Mouse (Mus musculus) cerebellum, adult 2 months (tissue): Measurements from ENCODE around the gene 9130019O22Rik. TPM values are rescaled to one million over a fixed set of nuclear protein-coding genes. Genes with fewer than 3 reads are reported as not detected.
"Not testable (repeated sequence)": the region's sequence is repeated elsewhere in the genome, so short reads cannot be mapped to it uniquely, and the experiment has no call there.

Source experiments
- DNase-seq, 2 experiments: peaks; one replicate each; pipeline ENCODE4 v3.0.0; 2021
- H3K27ac ChIP-seq: fragments of 200-500 bp; 2 replicates; pipeline ENCODE4 v1.5.1; 2012; ENCODE audit warnings: low read length, control low read depth, inconsistent platforms; ENCODE audit not compliant: insufficient read depth
- H3K27me3 ChIP-seq: fragments of 200-500 bp; 2 replicates; pipeline ENCODE4 v1.6.1; 2012; ENCODE audit warnings: inconsistent platforms, mild to moderate bottlenecking, low read length, moderate library complexity; ENCODE audit not compliant: control insufficient read depth, insufficient read depth
- H3K4me1 ChIP-seq: fragments of 200-500 bp; 2 replicates; pipeline ENCODE4 v1.6.1; 2011; ENCODE audit warnings: low read length; ENCODE audit not compliant: control insufficient read depth, insufficient read depth
- H3K4me3 ChIP-seq: fragments of 200-500 bp; replicated peaks from 2 replicates; pipeline ENCODE3; 2011; ENCODE audit warnings: mild to moderate bottlenecking, low read depth, low read length, control low read depth; ENCODE audit not compliant: insufficient read depth
- CTCF ChIP-seq: fragments of 200-500 bp; IDR thresholded peaks from 2 replicates; pipeline ENCODE4 v1.5.1; 2011; ENCODE audit warnings: low read depth, mild to moderate bottlenecking, control low read depth, low read length, moderate library complexity, borderline replicate concordance; ENCODE audit not compliant: insufficient read depth
- POLR2A ChIP-seq: fragments of 200-500 bp; IDR thresholded peaks from 2 replicates; pipeline ENCODE4 v1.6.1; 2011; ENCODE audit warnings: low read length, control low read depth, borderline replicate concordance; ENCODE audit not compliant: insufficient read depth
- WGBS: fragments of 180-500 bp; shearing (Covaris S2); methylation state at CpG from one replicate; pipeline ENCODE4 v1.1.7; 2018; 5-methylcytosine and 5-hydroxymethylcytosine counted together
- polyA plus RNA-seq: library from polyadenylated mRNA; depleted of rRNA; stranded (reverse); fragments of >200 nt; gene quantifications from 2 replicates; pipeline ENCODE4 v1.2.3, GENCODE M21; 2012

Gene 9130019O22Rik
- polyA plus RNA-seq, 1 experiment, result 3.9 TPM

- 72% methylated on average over 2 of the region's 2 CpGs for WGBS
- Histone ChIP-seq H3K4me1 (no peaks in the 10 kb centered on the region), H3K27ac (no peak overlapping the region)
These were observed 24.5 kb upstream of the 9130019O22Rik start for GRCm38 (mm10) chr7:127411418-127411817.

GRCm38 (mm10) chr7:127406002-127406987 is 19.3 kb upstream of the 9130019O22Rik start, which contains the start of gene Zfp764:
Gene Zfp764, minus strand, starts transcription at chr7:127406822.
- Histone ChIP-seq H3K27ac (peak within 1 kb of the TSS; percentile 82), H3K4me3 (peak within 1 kb of the TSS; percentile 80)
- H3K27me3 ChIP-seq, H3K4me1 ChIP-seq: not testable (repeated sequence)
- peak; percentile 90 to 91 for DNase-seq
- TF ChIP-seq CTCF, result peak; percentile 78
- peak; percentile 59; the same call in 1 of the 2 replicates for TF ChIP-seq POLR2A
- WGBS, result 2% methylated on average over 40 of the region's 40 CpGs

More at GRCm38 (mm10) chr7:127411418-127411817, 24.5 kb upstream of the 9130019O22Rik start:
- no peak for DNase-seq
- no peak overlapping the region for H3K4me3 ChIP-seq
- no peaks in the 10 kb centered on the region for H3K27me3 ChIP-seq
- TF ChIP-seq CTCF, result no peak
- no peak for TF ChIP-seq POLR2A

DNA sequence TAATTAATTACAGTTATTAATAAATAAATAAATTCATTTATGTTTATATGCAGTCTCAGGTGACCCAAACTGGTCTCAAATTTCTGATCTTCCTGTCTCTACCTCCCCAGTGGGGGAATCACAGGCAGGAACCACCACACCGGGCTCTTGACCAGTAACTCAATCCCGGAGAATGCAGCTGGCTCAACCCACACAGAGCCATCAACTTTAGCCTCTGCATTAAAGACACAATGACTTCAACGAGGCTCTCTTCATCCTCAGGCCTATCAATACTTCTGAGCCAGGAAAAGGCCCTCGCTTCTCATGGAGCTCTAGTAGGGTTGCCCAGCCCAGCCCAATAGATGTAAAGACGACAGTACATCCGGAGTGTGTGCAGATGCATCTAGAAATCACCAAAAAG is 17.1 kb upstream of the 9130019O22Rik start:
- not testable (repeated sequence) for H3K27ac ChIP-seq, H3K4me3 ChIP-seq, H3K27me3 ChIP-seq, H3K4me1 ChIP-seq, DNase-seq
- WGBS, result 98% methylated on average over 6 of the region's 6 CpGs

DNA sequence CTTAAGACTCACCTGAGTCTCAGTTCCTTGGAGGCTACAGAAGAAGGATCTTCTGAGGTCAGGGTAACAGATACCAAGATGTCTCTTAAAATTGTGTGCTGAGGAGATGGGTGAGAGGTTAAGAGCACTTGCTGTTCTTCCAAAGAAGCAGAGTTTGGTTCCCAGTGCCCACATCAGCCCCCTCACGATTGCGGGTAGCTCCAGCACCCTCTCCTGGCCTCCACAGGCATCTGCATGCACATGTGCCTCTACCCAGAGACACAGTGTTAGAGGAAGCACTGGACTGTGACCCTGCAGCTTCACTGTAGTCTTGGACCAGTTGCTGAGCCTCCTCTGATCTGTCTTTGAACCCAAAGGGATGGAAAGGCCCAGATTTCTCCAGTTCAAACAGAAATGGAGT is 16.0 kb upstream of the 9130019O22Rik start:
- TF ChIP-seq CTCF (no peak), POLR2A (no peak)
- 57% methylated on average over 2 of the region's 2 CpGs for WGBS
- H3K27ac ChIP-seq, result no peak overlapping the region
- H3K27me3 ChIP-seq, result no peaks in the 10 kb centered on the region
- DNase-seq, result no peak
- H3K4me1 ChIP-seq, result no peaks in the 10 kb centered on the region
- no peak overlapping the region for H3K4me3 ChIP-seq

GRCm38 (mm10) chr7:127400355-127400754 is 13.4 kb upstream of the 9130019O22Rik start:
- TF ChIP-seq CTCF, result no peak
- WGBS, result 63% methylated on average over 3 of the region's 3 CpGs
- no peaks in the 10 kb centered on the region for H3K27me3 ChIP-seq
- H3K4me3 ChIP-seq, result no peak overlapping the region
- H3K4me1 ChIP-seq, result no peaks in the 10 kb centered on the region
- no peak overlapping the region for H3K27ac ChIP-seq
- DNase-seq, result no peak

DNA sequence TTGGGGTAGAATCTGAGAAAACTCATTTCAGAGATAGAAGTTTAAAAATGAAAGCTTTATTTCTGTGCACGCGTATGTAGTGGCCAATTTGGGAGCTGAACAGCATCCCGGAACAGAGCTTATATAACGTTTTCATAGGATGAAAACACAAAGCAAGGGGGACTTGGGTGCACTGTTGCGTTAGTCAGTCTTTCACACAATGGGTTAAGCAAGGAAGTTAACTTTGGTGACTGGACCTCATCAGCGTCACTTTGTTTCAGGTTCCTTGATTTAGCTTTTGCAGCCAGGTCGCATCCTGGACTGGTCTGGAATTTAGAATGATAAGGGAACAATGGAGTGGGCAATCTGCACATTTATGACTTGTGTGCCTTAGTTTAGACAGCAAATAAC is 7.0 kb upstream of the 9130019O22Rik start:
- Histone ChIP-seq H3K4me3 (peak overlapping the region; percentile 81), H3K4me1 (peaks cover 7% of the 10 kb centered on the region), H3K27ac (peak overlapping the region; percentile 18; the same call in 1 of the 2 replicates), H3K27me3 (no peaks in the 10 kb centered on the region)
- WGBS, result 5% methylated on average over 7 of the region's 7 CpGs
- no peak for DNase-seq
- TF ChIP-seq POLR2A (no peak), CTCF (no peak)

- peak within 1 kb of the TSS; percentile 97 for H3K4me3 ChIP-seq
- H3K27ac ChIP-seq, result peak within 1 kb of the TSS; percentile 87
- H3K4me1 ChIP-seq, result peaks cover 7% of the 10 kb centered on the region
- DNase-seq, result peak; percentile 98 to 99
- H3K27me3 ChIP-seq, result no peaks in the 10 kb centered on the region
- TF ChIP-seq CTCF (no peak), POLR2A (peak; percentile 78; the same call in 1 of the 2 replicates)
- under 1% methylated on average over 45 of the region's 45 CpGs for WGBS
These were observed 6.4 kb upstream of the 9130019O22Rik start, which contains the start of gene E430018J23Rik for GRCm38 (mm10) chr7:127393157-127393943. Gene E430018J23Rik, minus strand, starts transcription at chr7:127393629.
